Mouse (Mus musculus) E14TG2a.4 (cell line): ENCODE data around the gene Coro6.

Source experiments
- CTCF ChIP-seq: conservative IDR thresholded peaks from 2 replicates; pipeline ENCODE4 v1.5.1; 2014; ENCODE audit warnings: low read length
- NANOG ChIP-seq: IDR thresholded peaks from 2 replicates; pipeline ENCODE4 v1.6.1; 2014; ENCODE audit warnings: borderline replicate concordance, low read length, mixed read lengths
- POU5F1 ChIP-seq: IDR thresholded peaks from 2 replicates; pipeline ENCODE4 v1.6.1; 2014; ENCODE audit warnings: low read length, borderline replicate concordance

- no peak for TF ChIP-seq CTCF
- no peak for TF ChIP-seq POU5F1
- TF ChIP-seq NANOG, result no peak
Measured at GRCm38 (mm10) chr11:77494782-77495181, 32.6 kb downstream of the Coro6 start.
